Mouse (Mus musculus): ENCODE measurements around the gene Fam83f.

- TF ChIP-seq CTCF (IDR thresholded peaks at IDR 0.05; ENCODE audit: low read depth) (no peak), EP300 (IDR thresholded peaks at IDR 0.05; ENCODE audit: low read depth) (no peak)
Measured at GRCm38 (mm10) chr15:80741836-80742235, 70.2 kb downstream of the Fam83f start.
